Mouse (Mus musculus): ENCODE results near the gene Dlgap1. TPM values are rescaled to one million over a fixed set of nuclear protein-coding genes. Genes with fewer than 3 reads are reported as not detected.

Dlgap1 gene
- polyA plus RNA-seq, 1 experiment from 2014 or later: 2.9 TPM

GRCm38 (mm10) chr17:70305021-70305420 lies 336.1 kb downstream of the Dlgap1 start:
- Histone ChIP-seq H3K4me1 (replicated peaks; ENCODE audit: control insufficient read depth, insufficient read depth, low read length) (no peaks in the 10 kb centered on the region), H3K27ac (ENCODE audit: low read depth) (no peak overlapping the region), H3K9ac (ENCODE audit: low read length) (no peak overlapping the region), H3K36me3 (ENCODE audit: control insufficient read depth, insufficient read depth, low read length) (no peaks in the 10 kb centered on the region), H3K9me3 (ENCODE audit: control insufficient read depth, low read length) (no peaks in the 10 kb centered on the region), H3K4me2 (ENCODE audit: low read length) (no peak overlapping the region), H3K4me3 (ENCODE audit: low read depth, low read length) (no peak overlapping the region), H3K27me3 (replicated peaks; ENCODE audit: control insufficient read depth, insufficient read depth, low read length) (no peaks in the 10 kb centered on the region)
- ATAC-seq (replicated peaks; ENCODE audit: low FRiP score, low TSS enrichment, low read depth): no peak
- no peak for DNase-seq (ENCODE audit: low spot score)
- WGBS: 77% methylated on average over 5 of the region's 5 CpGs

GRCm38 (mm10) chr17:70307418-70308176 lies 338.7 kb downstream of the Dlgap1 start:
- H3K36me3 ChIP-seq (ENCODE audit: control insufficient read depth, insufficient read depth, low read length): no peaks in the 10 kb centered on the region
- WGBS: 77% methylated on average over 11 of the region's 11 CpGs
- H3K27me3 ChIP-seq (replicated peaks; ENCODE audit: control insufficient read depth, insufficient read depth, low read length): no peaks in the 10 kb centered on the region
- ATAC-seq (replicated peaks; ENCODE audit: low FRiP score, low TSS enrichment, low read depth) (no peak), DNase-seq (ENCODE audit: low spot score) (no peak)
- no peaks in the 10 kb centered on the region for H3K4me1 ChIP-seq (replicated peaks; ENCODE audit: control insufficient read depth, insufficient read depth, low read length)
- no peak overlapping the region for H3K4me3 ChIP-seq (ENCODE audit: low read depth, low read length)
- H3K9me3 ChIP-seq (ENCODE audit: control insufficient read depth, low read length): no peaks in the 10 kb centered on the region
- no peak overlapping the region for H3K27ac ChIP-seq (ENCODE audit: low read depth)
- H3K9ac ChIP-seq (ENCODE audit: low read length): no peak overlapping the region
- H3K4me2 ChIP-seq (ENCODE audit: low read length): no peak overlapping the region

GRCm38 (mm10) chr17:70308364-70309231 lies 339.7 kb downstream of the Dlgap1 start:
- 64% methylated on average over 22 of the region's 22 CpGs for WGBS
- Histone ChIP-seq H3K9me3 (ENCODE audit: control insufficient read depth, low read length) (no peaks in the 10 kb centered on the region), H3K36me3 (ENCODE audit: control insufficient read depth, insufficient read depth, low read length) (no peaks in the 10 kb centered on the region), H3K27ac (ENCODE audit: low read depth) (no peak overlapping the region), H3K27me3 (replicated peaks; ENCODE audit: control insufficient read depth, insufficient read depth, low read length) (no peaks in the 10 kb centered on the region), H3K4me2 (ENCODE audit: low read length) (no peak overlapping the region), H3K4me1 (replicated peaks; ENCODE audit: control insufficient read depth, insufficient read depth, low read length) (no peaks in the 10 kb centered on the region), H3K9ac (ENCODE audit: low read length) (no peak overlapping the region), H3K4me3 (ENCODE audit: low read depth, low read length) (no peak overlapping the region)
- no peak for DNase-seq (ENCODE audit: low spot score)
- ATAC-seq (replicated peaks; ENCODE audit: low FRiP score, low TSS enrichment, low read depth): no peak

- Histone ChIP-seq H3K27ac (ENCODE audit: low read depth) (no peak overlapping the region), H3K4me2 (ENCODE audit: low read length) (no peak overlapping the region), H3K4me3 (ENCODE audit: low read depth, low read length) (no peak overlapping the region), H3K36me3 (ENCODE audit: control insufficient read depth, insufficient read depth, low read length) (no peaks in the 10 kb centered on the region), H3K9ac (ENCODE audit: low read length) (no peak overlapping the region), H3K4me1 (replicated peaks; ENCODE audit: control insufficient read depth, insufficient read depth, low read length) (no peaks in the 10 kb centered on the region), H3K9me3 (ENCODE audit: control insufficient read depth, low read length) (no peaks in the 10 kb centered on the region), H3K27me3 (replicated peaks; ENCODE audit: control insufficient read depth, insufficient read depth, low read length) (no peaks in the 10 kb centered on the region)
- ATAC-seq (replicated peaks; ENCODE audit: low FRiP score, low TSS enrichment, low read depth) (no peak), DNase-seq (ENCODE audit: low spot score) (no peak)
- 71% methylated on average over 5 of the region's 5 CpGs for WGBS
Measured at GRCm38 (mm10) chr17:70316327-70316726, 347.5 kb downstream of the Dlgap1 start.

- Histone ChIP-seq H3K9me3 (ENCODE audit: control insufficient read depth, low read length) (no peaks in the 10 kb centered on the region), H3K36me3 (ENCODE audit: control insufficient read depth, insufficient read depth, low read length) (no peaks in the 10 kb centered on the region), H3K4me2 (ENCODE audit: low read length) (no peak overlapping the region), H3K27me3 (replicated peaks; ENCODE audit: control insufficient read depth, insufficient read depth, low read length) (no peaks in the 10 kb centered on the region), H3K27ac (ENCODE audit: low read depth) (no peak overlapping the region), H3K4me1 (replicated peaks; ENCODE audit: control insufficient read depth, insufficient read depth, low read length) (no peaks in the 10 kb centered on the region), H3K4me3 (ENCODE audit: low read depth, low read length) (no peak overlapping the region), H3K9ac (ENCODE audit: low read length) (no peak overlapping the region)
- 81% methylated on average over 7 of the region's 7 CpGs for WGBS
- ATAC-seq (replicated peaks; ENCODE audit: low FRiP score, low TSS enrichment, low read depth) (no peak), DNase-seq (ENCODE audit: low spot score) (no peak)
Measured at GRCm38 (mm10) chr17:70317779-70318178, 348.9 kb downstream of the Dlgap1 start.

GRCm38 (mm10) chr17:70321976-70322375 lies 353.1 kb downstream of the Dlgap1 start:
- DNase-seq (ENCODE audit: low spot score) (no peak), ATAC-seq (replicated peaks; ENCODE audit: low FRiP score, low TSS enrichment, low read depth) (no peak)
- H3K4me2 ChIP-seq (ENCODE audit: low read length): no peak overlapping the region
- WGBS: 83% methylated on average over 6 of the region's 6 CpGs
- H3K27ac ChIP-seq (ENCODE audit: low read depth): no peak overlapping the region
- H3K36me3 ChIP-seq (ENCODE audit: control insufficient read depth, insufficient read depth, low read length): no peaks in the 10 kb centered on the region
- no peaks in the 10 kb centered on the region for H3K9me3 ChIP-seq (ENCODE audit: control insufficient read depth, low read length)
- H3K9ac ChIP-seq (ENCODE audit: low read length): no peak overlapping the region
- H3K4me3 ChIP-seq (ENCODE audit: low read depth, low read length): no peak overlapping the region
- no peaks in the 10 kb centered on the region for H3K27me3 ChIP-seq (replicated peaks; ENCODE audit: control insufficient read depth, insufficient read depth, low read length)
- H3K4me1 ChIP-seq (replicated peaks; ENCODE audit: control insufficient read depth, insufficient read depth, low read length): no peaks in the 10 kb centered on the region

GRCm38 (mm10) chr17:70333440-70333839 lies 364.6 kb downstream of the Dlgap1 start:
- DNase-seq (ENCODE audit: low spot score) (no peak), ATAC-seq (replicated peaks; ENCODE audit: low FRiP score, low TSS enrichment, low read depth) (no peak)
- no peak overlapping the region for H3K9ac ChIP-seq (ENCODE audit: low read length)
- no peak overlapping the region for H3K4me2 ChIP-seq (ENCODE audit: low read length)
- H3K4me3 ChIP-seq (ENCODE audit: low read depth, low read length): no peak overlapping the region
- H3K27ac ChIP-seq (ENCODE audit: low read depth): no peak overlapping the region
- no peaks in the 10 kb centered on the region for H3K36me3 ChIP-seq (ENCODE audit: control insufficient read depth, insufficient read depth, low read length)
- no peaks in the 10 kb centered on the region for H3K9me3 ChIP-seq (ENCODE audit: control insufficient read depth, low read length)
- no peaks in the 10 kb centered on the region for H3K27me3 ChIP-seq (replicated peaks; ENCODE audit: control insufficient read depth, insufficient read depth, low read length)
- no peaks in the 10 kb centered on the region for H3K4me1 ChIP-seq (replicated peaks; ENCODE audit: control insufficient read depth, insufficient read depth, low read length)
- 80% methylated on average over 6 of the region's 6 CpGs for WGBS

- DNase-seq (ENCODE audit: low spot score): no peak
- no peak overlapping the region for H3K4me3 ChIP-seq (ENCODE audit: low read depth, low read length)
- no peaks in the 10 kb centered on the region for H3K4me1 ChIP-seq (replicated peaks; ENCODE audit: control insufficient read depth, insufficient read depth, low read length)
- H3K9me3 ChIP-seq (ENCODE audit: control insufficient read depth, low read length): no peaks in the 10 kb centered on the region
- no peak overlapping the region for H3K27ac ChIP-seq (ENCODE audit: low read depth)
- H3K36me3 ChIP-seq (ENCODE audit: control insufficient read depth, insufficient read depth, low read length): no peaks in the 10 kb centered on the region
- WGBS: 40% methylated on average over 3 of the region's 3 CpGs
- H3K4me2 ChIP-seq (ENCODE audit: low read length): no peak overlapping the region
- no peak for ATAC-seq (replicated peaks; ENCODE audit: low FRiP score, low TSS enrichment, low read depth)
- no peaks in the 10 kb centered on the region for H3K27me3 ChIP-seq (replicated peaks; ENCODE audit: control insufficient read depth, insufficient read depth, low read length)
- H3K9ac ChIP-seq (ENCODE audit: low read length): no peak overlapping the region
Measured at GRCm38 (mm10) chr17:70334171-70334570, 365.3 kb downstream of the Dlgap1 start.
